Mouse (Mus musculus) macrophage (primary cell): ENCODE results near the gene Krt26. TPM values are rescaled to one million over a fixed set of nuclear protein-coding genes. Genes with fewer than 3 reads are reported as not detected.

Experiments used
- H3K27ac ChIP-seq: fragments of 350-480 bp; formaldehyde crosslinking; 2 replicates; pipeline ENCODE4 v1.9.0; 2021
- H3K36me3 ChIP-seq: fragments of 350-480 bp; formaldehyde crosslinking; 2 replicates; pipeline ENCODE4 v1.9.0; 2021; ENCODE audit errors: inconsistent target
- H3K4me3 ChIP-seq: fragments of 350-480 bp; formaldehyde crosslinking; 2 replicates; pipeline ENCODE4 v1.9.0; 2021; ENCODE audit errors: inconsistent target
- H3K79me2 ChIP-seq: fragments of 350-480 bp; formaldehyde crosslinking; 2 replicates; pipeline ENCODE4 v1.9.0; 2021; ENCODE audit errors: inconsistent target
- WGBS: methylation state at CpG from one replicate; pipeline ENCODE4 v1.1.7; 2026; ENCODE audit warnings: inconsistent platforms; ENCODE audit not compliant: missing documents; 5-methylcytosine and 5-hydroxymethylcytosine counted together
- polyA plus RNA-seq: library from polyadenylated mRNA; stranded (reverse); fragments of 250-400 nt; gene quantifications from 3 replicates; pipeline ENCODE4 v1.2.4, GENCODE M21; 2018; ENCODE audit warnings: inconsistent platforms

Krt26 gene
- polyA plus RNA-seq, 1 experiment from 2014 or later, result not detected

- Histone ChIP-seq H3K27ac (no peak overlapping the region), H3K79me2 (no peaks in the 10 kb centered on the region), H3K4me3 (no peak overlapping the region), H3K36me3 (no peaks in the 10 kb centered on the region)
- WGBS, result 90% methylated on average over 14 of the region's 14 CpGs
Measured at GRCm38 (mm10) chr11:99321094-99321493, 16.7 kb downstream of the Krt26 start.

GRCm38 (mm10) chr11:99319127-99319526 is 18.6 kb downstream of the Krt26 start:
- no peaks in the 10 kb centered on the region for H3K36me3 ChIP-seq
- no peak overlapping the region for H3K4me3 ChIP-seq
- 73% methylated on average over 9 of the region's 9 CpGs for WGBS
- H3K27ac ChIP-seq, result no peak overlapping the region
- no peaks in the 10 kb centered on the region for H3K79me2 ChIP-seq

- Histone ChIP-seq H3K4me3 (no peak overlapping the region), H3K36me3 (no peaks in the 10 kb centered on the region), H3K27ac (no peak overlapping the region), H3K79me2 (no peaks in the 10 kb centered on the region)
- 86% methylated on average over 8 of the region's 8 CpGs for WGBS
Measured at GRCm38 (mm10) chr11:99316543-99316942, 21.2 kb downstream of the Krt26 start.

- no peak overlapping the region for H3K27ac ChIP-seq
- WGBS, result 94% methylated on average over 2 of the region's 2 CpGs
- no peak overlapping the region for H3K4me3 ChIP-seq
- H3K79me2 ChIP-seq, result no peaks in the 10 kb centered on the region
- no peaks in the 10 kb centered on the region for H3K36me3 ChIP-seq
Measured at GRCm38 (mm10) chr11:99314594-99314993, 23.2 kb downstream of the Krt26 start.

GRCm38 (mm10) chr11:99310882-99311281 is 26.9 kb downstream of the Krt26 start:
- WGBS, result 86% methylated on average over 1 of the region's 1 CpGs
- no peak overlapping the region for H3K27ac ChIP-seq
- no peak overlapping the region for H3K4me3 ChIP-seq
- no peaks in the 10 kb centered on the region for H3K79me2 ChIP-seq
- no peaks in the 10 kb centered on the region for H3K36me3 ChIP-seq

GRCm38 (mm10) chr11:99307579-99307978 is 30.2 kb downstream of the Krt26 start:
- 21% methylated on average over 2 of the region's 2 CpGs for WGBS
- Histone ChIP-seq H3K27ac (no peak overlapping the region), H3K36me3 (no peaks in the 10 kb centered on the region), H3K4me3 (no peak overlapping the region), H3K79me2 (no peaks in the 10 kb centered on the region)

- H3K79me2 ChIP-seq, result no peaks in the 10 kb centered on the region
- no peak overlapping the region for H3K4me3 ChIP-seq
- H3K27ac ChIP-seq, result no peak overlapping the region
- 50% methylated on average over 5 of the region's 5 CpGs for WGBS
- H3K36me3 ChIP-seq, result no peaks in the 10 kb centered on the region
Measured at GRCm38 (mm10) chr11:99295039-99295438, 42.7 kb downstream of the Krt26 start.

GRCm38 (mm10) chr11:99292846-99293245 is 44.9 kb downstream of the Krt26 start:
- no peaks in the 10 kb centered on the region for H3K36me3 ChIP-seq
- H3K4me3 ChIP-seq, result no peak overlapping the region
- WGBS, result 74% methylated on average over 5 of the region's 5 CpGs
- H3K27ac ChIP-seq, result no peak overlapping the region
- H3K79me2 ChIP-seq, result no peaks in the 10 kb centered on the region

GRCm38 (mm10) chr11:99284833-99285312 is 52.9 kb downstream of the Krt26 start, which contains the start of gene Krt24:
TSS of gene Krt24 (minus strand) at chr11:99285262.
- Histone ChIP-seq H3K36me3 (no peaks in the 10 kb centered on the region), H3K4me3 (no peak within 1 kb of the TSS), H3K79me2 (no peaks in the 10 kb centered on the region), H3K27ac (no peak within 1 kb of the TSS)
- WGBS, result 60% methylated on average over 10 of the region's 11 CpGs

- Histone ChIP-seq H3K27ac (no peak overlapping the region), H3K4me3 (no peak overlapping the region), H3K79me2 (no peaks in the 10 kb centered on the region), H3K36me3 (no peaks in the 10 kb centered on the region)
- WGBS, result 89% methylated on average over 5 of the region's 5 CpGs
Measured at GRCm38 (mm10) chr11:99284011-99284410, 53.8 kb downstream of the Krt26 start.

GRCm38 (mm10) chr11:99283334-99283733 is 54.4 kb downstream of the Krt26 start:
- Histone ChIP-seq H3K36me3 (no peaks in the 10 kb centered on the region), H3K79me2 (no peaks in the 10 kb centered on the region), H3K27ac (no peak overlapping the region), H3K4me3 (no peak overlapping the region)
- 25% methylated on average over 4 of the region's 4 CpGs for WGBS

GRCm38 (mm10) chr11:99281116-99281515 is 56.6 kb downstream of the Krt26 start:
- Histone ChIP-seq H3K79me2 (no peaks in the 10 kb centered on the region), H3K27ac (no peak overlapping the region), H3K4me3 (no peak overlapping the region), H3K36me3 (no peaks in the 10 kb centered on the region)
- 94% methylated on average over 9 of the region's 9 CpGs for WGBS

GRCm38 (mm10) chr11:99279986-99280385 is 57.8 kb downstream of the Krt26 start:
- no peak overlapping the region for H3K27ac ChIP-seq
- no peak overlapping the region for H3K4me3 ChIP-seq
- 30% methylated on average over 5 of the region's 5 CpGs for WGBS
- H3K79me2 ChIP-seq, result no peaks in the 10 kb centered on the region
- no peaks in the 10 kb centered on the region for H3K36me3 ChIP-seq
